Mouse (Mus musculus) embryonic stem cell, embryonic (primary cell): ENCODE results near the gene 1110059E24Rik.

Source experiments
- CTCF ChIA-PET, 4 experiments: fragments of 300-600 bp in 2 of 4; fragments of 350-600 bp in 2 of 4; sonication (Branson Sonifier 250); formaldehyde crosslinking; loops; one replicate each; lab custom pipeline; 2022; ENCODE audit warnings: inconsistent platforms in 2 of 4; lab: Charles Lee
- POLR2A ChIA-PET, 4 experiments: fragments of 300-600 bp in 2 of 4; fragments of 350-600 bp in 2 of 4; sonication (Branson Sonifier 250); formaldehyde crosslinking; loops; one replicate each; lab custom pipeline; 2022; ENCODE audit warnings: antibody characterized with exemption in 4 of 4, inconsistent platforms in 1 of 4; lab: Charles Lee

The 1110059E24Rik gene

DNA sequence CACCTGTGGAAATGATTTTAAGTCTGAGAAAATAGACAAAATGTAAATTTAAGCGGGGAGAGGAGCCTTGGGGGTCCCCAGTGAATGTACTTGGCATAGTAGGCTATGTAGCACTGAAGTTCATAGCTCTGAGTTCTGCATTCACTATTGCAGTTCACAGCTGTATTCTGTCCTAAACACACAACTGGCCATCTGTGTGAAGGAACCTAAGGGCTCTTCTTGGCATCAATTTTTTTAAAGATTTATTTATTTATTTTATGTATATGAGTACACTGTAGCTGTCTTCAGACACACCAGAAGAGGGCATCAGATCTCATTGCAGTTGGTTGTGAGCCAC lies 88.3 kb downstream of the 1110059E24Rik start:
- CTCF ChIA-PET, result interaction anchor here (0.6 to 1.7 kb wide), 14 partner anchors 8 to 192 kb away, joined by 3 to 14 read pairs (median 4); partner anchors contain the start of gene Gda (in 1 of the 4)
- POLR2A ChIA-PET, result interaction anchor here in 1 of 4 experiments (1.0 to 1.3 kb wide), 2 partner anchors 110 to 214 kb away, joined by 3 to 5 read pairs; partner anchors contain the start of gene Cemip2

DNA sequence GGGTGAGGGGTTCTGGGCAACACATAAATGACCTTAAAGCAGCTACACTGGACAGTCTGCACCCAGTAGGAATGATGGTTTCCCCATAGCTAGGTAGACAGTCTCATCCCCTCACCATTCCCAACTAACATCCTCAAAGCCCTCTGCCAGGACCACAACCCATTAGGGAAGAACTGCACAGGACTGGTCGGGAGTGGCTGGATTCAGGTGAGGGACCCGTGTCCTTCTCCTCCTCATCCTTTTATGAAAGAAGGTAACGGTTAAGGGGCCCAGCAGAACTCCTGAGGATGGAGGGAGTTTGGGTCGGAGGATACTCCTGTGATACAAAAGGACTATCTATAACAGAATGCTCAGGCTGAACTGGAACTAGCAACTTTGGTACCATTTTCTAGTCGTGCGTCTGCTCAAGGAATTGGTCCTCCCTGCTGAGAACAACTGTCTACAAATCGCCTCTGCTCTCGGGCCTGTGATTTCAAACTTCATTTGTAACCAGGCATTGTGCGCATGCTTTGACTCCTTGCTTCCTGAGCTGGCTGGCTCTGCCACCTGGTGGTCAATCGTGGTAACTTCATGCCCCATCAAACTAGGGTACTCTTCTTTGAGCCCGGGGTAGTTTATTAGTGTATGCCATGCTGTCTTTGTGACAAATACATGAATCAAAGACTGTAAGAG lies 88.9 kb downstream of the 1110059E24Rik start:
- CTCF ChIA-PET, result interaction anchor here (0.6 to 1.7 kb wide), 14 partner anchors 8 to 191 kb away, joined by 3 to 14 read pairs (median 4); partner anchors contain the start of gene Gda (in 1 of the 4)
- POLR2A ChIA-PET, result interaction anchor here in 1 of 4 experiments (1.0 to 1.3 kb wide), 2 partner anchors 110 to 214 kb away, joined by 3 to 5 read pairs; partner anchors contain the start of gene Cemip2

DNA sequence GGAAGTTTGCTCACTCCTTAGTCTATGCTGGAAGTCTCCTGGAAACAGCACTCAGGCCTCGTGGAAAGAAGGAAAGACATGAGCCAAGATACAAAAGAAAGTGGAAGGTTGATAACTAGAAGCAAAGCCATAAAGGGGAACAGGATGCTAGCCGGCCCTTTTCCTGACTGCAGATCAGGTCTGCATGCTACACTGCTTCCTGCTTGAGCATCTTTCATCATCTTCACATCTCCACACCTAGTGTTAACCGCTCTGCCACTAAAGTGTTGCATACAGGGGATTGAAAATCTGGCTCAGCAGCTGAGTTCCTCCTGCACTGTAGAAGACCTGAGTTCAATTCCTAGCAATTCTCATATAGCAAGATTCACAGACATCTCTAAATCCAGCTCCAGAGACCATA lies 89.8 kb downstream of the 1110059E24Rik start:
- CTCF ChIA-PET, result interaction anchor here in 1 of 4 experiments (1.5 to 1.7 kb wide), 2 partner anchors 10 to 190 kb away, joined by 3 to 7 read pairs; no protein-coding TSS in a partner anchor
- POLR2A ChIA-PET, result no interaction called here

DNA sequence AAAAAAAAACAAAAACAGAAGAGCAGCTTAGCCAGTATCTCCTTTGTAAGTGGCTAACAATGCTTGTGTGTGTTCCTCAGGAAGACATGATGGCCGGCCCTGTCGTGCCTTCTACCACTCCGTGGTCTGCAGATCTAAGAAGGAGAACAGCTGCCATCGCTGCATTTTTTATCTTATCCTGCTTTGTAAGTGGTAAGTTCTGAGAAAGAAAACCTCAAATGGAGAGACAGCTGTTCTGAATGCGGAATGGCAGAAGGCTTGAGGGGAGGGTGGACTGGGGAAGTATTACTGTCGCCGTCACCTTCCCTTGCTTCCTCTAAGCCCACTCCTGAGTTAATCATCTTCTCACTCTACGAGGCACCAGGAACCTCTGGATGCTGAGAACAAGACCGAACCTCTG lies 100.0 kb downstream of the 1110059E24Rik start:
- POLR2A ChIA-PET, result no interaction called here
- CTCF ChIA-PET, result interaction anchor here in 1 of 4 experiments (0.6 kb wide), 1 partner anchor 884 kb away, joined by 4 read pairs; no protein-coding TSS in a partner anchor

DNA sequence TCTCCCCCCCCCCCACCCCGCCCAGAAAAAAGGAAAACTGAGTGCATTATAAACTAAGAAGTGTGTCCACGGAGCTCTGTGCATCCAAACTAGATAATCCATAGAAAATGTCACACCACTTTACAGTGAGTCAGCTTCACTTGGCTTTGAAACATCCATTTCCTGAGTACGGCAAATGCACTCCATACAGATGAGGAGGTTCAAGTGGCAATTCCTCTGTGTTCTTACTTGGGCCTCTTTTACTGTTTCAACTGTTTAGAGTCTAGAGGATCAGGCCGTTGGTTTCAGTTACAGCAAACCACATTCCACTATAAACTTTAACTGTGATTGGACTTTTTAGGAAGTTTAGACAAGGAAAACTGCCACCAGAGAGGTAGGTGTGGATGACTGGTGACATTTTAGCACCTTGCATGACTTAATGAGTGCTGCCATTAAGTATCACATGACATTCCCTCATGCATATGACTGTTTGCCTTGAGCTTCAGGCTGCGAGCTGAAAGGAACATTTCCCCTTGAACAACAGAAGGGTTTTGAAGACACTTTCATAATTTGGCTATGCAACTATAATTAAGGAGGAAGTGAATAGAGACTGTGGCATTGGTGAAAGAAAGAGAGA lies 100.7 kb downstream of the 1110059E24Rik start:
- CTCF ChIA-PET, result interaction anchor here in 1 of 4 experiments (0.6 kb wide), 1 partner anchor 883 kb away, joined by 4 read pairs; no protein-coding TSS in a partner anchor
- POLR2A ChIA-PET, result interaction anchor here in 1 of 4 experiments (0.9 kb wide), 1 partner anchor 123 kb away, joined by 3 read pairs; no protein-coding TSS in a partner anchor

DNA sequence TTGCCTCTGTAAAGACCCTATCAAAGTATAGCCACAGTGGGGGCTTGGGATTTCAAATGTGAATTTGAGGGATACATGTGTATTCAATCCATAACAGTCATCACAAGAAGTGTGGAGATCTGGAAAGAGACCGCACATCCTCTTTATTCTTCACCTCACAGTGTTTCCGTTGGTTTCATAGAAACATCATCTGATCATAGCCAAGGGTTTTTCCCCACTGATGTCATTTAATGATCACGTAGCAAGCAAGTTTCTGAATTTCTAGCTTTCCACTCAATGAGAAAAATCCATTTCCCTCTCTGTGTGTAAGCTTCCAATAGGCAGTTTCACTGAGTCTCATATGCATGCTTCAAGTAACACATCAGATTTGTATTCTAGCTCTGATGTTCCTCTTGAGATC lies 103.1 kb downstream of the 1110059E24Rik start:
- ChIA-PET CTCF (no interaction called here), POLR2A (no interaction called here)

DNA sequence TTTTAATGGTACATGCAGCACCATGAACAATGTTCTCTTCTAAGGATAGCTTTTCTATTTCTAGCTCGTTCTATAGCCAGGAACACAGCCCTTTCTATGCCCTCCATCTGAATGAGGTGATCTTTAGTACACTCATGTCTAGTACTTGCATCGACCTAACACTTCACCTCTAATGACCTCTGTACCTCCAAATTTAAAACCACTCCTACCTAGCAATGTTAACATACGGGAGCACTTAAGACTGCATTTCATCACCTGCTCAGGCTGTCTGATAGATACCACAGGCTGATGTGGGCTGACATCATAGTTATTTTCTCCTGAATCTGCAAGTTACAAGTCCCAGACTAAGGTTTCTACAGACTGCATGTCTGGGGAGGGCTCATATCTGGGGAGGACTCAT lies 103.8 kb downstream of the 1110059E24Rik start:
- CTCF ChIA-PET, result no interaction called here
- POLR2A ChIA-PET, result interaction anchor here in 2 of 4 experiments (0.6 to 0.7 kb wide), 2 partner anchors 9 to 16 kb away, joined by 3 read pairs; no protein-coding TSS in a partner anchor

DNA sequence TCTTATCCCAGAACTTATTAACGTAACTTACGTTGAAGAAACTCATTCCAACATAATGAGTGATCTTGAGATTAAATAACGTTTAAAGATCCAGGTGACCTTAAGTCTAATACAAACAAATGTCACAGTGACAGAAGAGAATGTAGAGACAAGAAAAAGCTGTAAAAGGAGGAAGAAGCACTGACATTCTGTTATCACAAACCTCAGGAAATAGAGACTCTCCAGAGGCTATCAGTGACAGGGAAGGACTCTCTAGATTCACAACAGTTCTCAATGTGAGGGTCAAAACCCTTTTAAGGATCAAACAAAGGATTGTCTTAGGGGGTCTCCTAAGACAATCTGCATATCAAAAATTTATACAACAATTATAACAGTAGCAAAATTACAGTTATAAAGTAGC lies 115.7 kb downstream of the 1110059E24Rik start:
- POLR2A ChIA-PET, result interaction anchor here in 1 of 4 experiments (0.6 kb wide), 1 partner anchor 219 kb away, joined by 5 read pairs; no protein-coding TSS in a partner anchor

More for the DNA sequence above, 115.7 kb downstream of the 1110059E24Rik start:
- CTCF ChIA-PET, result no interaction called here
